Mouse (Mus musculus) urinary bladder, postnatal 25 days (tissue): ENCODE results near the gene Tollip.
"Not testable (repeated sequence)": the region's sequence is repeated elsewhere in the genome, so short reads cannot be mapped to it uniquely, and the experiment has no call there.

ENCODE experiments used
- DNase-seq: peaks from one replicate; pipeline ENCODE4 v3.0.0; 2022; ENCODE audit warnings: low spot score

Gene Tollip

DNA sequence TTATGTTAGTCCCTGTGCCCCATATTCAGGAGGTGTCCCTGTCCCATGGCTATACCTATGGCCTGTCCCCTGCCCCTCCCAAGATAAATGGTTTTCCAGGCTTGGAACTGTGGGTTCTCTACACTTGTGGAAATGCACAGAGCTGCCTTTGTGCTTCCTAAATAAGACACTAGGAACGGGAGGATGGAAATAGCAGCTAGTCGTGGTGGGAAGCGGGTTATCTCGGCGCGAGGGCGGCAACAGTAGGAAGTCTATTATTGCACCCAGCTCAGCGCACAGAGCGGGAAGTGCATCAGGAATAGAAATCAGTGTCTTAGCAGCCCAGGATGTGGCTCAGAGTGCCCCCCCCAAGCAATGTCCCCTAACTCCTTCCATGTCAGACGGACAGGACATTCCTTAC is 10.3 kb upstream of the Tollip start:
- DNase-seq = no peak

DNA sequence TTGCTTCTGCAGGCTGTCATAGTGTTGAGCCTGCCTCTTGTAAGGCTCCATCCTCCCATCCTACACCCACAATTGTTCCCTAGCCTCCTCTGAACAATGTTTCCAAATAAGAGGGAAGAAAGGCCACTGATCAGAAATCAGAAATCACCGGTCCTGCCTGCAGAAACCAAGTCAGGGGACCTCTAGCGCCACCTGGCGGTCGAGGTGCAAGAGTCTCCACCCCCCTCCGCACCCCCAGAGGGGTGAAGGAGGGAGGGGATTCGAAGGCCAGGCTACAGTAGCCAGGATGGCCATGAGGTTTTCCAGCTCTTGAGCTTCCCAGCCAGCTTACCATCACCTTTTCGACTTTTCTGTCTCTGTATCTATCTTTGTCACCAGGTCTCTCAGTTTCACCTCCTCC is 6.6 kb upstream of the Tollip start:
- peak; percentile 72 for DNase-seq

DNA sequence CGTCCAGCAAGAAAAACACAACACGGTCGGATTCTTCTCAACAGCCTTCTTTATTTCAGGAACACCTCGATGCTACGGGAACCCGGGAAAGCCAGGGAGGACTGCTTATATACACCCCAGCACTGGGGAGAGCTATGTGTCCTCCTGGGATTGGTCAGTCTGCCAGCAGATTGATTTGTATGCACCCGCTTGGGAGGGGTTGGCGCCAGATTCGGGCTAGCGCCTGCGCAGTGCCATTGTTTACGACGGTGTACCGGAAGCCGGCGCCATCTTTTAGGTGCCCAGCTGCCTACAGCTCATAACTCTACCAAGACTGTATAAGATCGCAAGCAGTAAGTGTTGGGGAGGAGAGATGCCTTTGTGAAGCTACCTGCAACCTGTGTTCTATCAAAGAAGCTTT is 5.8 kb upstream of the Tollip start:
- not testable (repeated sequence) for DNase-seq

DNA sequence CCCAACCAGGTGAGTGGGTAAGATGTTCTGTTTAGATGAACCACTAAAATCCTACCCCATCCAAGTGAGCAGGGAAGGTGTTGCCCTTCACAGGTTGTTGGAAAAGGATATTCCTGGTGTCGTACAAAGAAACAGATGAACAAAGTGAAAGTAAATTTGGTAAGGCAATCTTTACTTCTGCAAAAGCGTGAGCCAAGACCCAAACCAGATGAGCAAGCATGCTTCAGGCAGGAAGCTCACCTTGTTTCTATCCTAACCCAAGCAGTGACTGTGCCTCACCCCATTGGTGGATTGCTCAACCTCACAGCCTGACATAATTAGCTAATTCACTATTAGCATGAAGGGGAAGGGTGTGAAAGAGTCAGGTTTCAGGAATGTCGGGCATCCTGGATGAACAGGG is 7.0 kb downstream of the Tollip start:
- no peak for DNase-seq

DNA sequence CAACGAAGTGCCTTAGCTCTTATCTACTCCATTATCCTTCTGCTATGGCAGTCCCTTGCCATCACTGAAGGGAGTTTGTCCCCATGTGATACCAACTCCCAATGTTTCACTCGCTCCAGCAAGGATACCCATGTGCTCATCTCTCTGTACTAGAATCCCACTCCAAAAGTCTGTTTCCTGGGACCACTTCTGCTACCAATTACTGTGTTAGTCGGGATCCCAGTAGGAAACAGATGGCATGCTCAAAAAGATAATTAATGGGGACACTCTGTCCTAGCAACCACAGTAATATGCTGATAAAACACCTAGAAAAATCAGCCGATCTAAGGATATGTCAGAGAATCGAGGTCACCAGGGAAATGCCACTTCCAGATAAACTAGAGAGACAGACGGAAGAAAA is 9.7 kb downstream of the Tollip start:
- DNase-seq = no peak

DNA sequence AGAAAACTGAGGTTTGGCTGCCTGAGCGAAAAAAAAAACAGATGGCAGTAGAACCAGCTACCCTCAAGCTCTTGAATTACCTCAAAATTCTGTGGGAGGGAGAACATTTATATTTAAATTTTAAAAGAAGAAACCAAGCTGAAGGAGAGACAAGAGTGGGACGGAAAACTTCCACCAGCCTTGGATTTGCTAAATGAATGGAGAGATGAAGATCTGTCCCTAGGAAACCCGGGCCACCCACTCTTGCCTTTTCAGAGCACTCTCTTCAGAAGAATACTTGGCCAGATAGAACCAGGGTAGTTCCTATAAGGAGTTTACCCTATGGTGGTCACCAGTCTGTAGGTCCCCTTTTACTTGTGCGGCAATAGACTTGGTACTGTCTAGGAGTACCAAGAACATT is 15.5 kb downstream of the Tollip start:
- DNase-seq = no peak

DNA sequence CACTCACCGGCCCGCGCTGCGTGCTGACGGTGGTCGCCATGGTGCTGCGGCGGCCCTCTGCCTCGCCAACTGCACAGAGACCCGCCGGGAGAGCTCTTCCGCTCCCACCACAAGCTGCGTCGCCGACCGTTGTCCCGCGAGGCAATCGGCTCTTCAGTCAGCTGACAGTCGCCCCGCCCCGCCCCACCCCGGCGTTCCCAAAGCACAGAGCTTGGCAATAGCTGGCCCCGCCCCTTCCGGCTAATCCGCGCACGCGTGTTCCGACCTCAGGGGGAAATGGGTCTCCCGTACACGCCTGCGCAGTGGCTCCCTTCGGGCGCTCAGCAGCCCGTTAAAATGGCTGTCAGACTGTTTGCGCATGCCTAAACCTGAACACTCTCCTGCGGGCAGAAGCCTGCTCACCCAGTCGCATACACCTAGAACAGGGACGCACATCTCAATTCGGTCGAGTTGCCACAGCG is 16.0 kb downstream of the Tollip start:
- DNase-seq = peak; percentile 100

DNA sequence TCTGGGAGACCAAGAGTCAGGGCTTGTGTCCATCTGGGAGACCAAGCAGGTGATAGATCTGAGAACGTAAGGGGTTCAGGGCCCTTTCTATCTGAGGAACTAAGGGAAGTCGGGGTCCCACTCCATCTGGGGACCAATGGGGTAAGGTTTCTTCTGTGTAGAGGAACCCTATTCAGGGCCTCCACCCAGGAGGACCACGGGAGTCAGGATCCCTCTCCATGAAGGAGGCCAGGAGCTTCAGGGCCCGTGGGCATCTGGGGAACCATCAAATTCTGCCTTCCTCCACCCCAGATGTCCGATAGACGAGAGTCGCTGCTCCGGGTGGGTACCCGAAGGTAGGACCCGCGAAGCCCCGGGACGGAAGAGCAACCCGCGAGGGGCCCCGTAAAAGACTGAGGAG is 16.5 kb downstream of the Tollip start:
- peak; percentile 11 for DNase-seq

DNA sequence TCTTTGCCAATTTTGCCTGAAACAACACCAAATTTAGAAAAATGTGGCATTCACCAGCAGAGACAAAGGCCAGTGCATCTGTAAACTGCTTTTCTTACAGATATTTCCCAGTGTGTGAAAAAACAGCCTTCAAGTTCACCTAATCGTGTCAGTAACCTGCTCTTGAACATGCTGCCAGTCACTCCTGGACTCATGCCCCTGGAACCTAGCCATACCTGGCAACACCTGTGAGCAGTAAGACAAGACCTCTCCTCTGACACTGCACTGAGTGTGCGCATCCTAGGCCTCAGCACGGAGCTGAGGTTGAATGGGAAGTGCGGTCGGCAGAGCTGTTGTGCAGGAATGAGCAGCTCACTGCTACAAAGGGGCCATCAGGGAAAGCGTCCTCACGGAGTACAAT is 26.2 kb downstream of the Tollip start:
- no peak for DNase-seq

DNA sequence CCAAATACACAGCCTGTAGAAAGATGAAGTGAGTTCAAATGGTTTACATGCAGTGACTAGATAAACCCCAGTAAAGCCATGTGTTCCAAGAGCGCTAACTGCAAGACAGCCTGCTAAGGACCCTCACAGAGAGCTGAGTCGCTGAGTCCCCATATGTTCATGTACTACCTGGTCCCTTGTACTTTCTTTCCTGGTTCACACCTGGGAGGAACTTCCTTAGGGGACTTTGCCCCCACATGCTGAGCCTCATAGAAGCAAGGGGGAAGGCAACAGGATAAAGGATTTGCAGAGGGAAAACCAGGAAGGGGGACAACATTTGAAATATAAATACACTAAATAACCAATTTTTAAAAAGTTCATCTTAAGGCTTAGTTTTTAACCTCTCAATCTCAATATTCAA is 39.5 kb downstream of the Tollip start:
- no peak for DNase-seq

DNA sequence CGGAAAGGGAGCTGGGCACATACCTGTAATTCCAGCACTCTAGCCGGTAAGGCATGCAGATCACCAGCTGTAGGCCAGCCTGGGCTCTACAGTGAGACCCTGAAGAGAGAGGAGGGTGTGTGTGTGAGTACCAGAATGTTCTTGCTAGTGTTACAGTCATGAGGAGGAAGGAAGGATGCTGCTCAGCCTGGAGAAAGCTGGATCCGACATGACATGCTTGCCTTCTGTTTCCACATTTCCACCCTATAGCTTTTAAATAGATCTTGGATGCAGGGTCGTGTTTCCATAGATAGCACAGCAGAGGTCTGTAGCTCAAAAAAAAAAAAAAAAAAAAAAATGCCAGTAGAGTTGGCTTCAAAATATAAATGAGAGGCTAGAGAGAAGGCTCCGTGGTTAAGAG is 43.4 kb downstream of the Tollip start:
- no peak for DNase-seq

DNA sequence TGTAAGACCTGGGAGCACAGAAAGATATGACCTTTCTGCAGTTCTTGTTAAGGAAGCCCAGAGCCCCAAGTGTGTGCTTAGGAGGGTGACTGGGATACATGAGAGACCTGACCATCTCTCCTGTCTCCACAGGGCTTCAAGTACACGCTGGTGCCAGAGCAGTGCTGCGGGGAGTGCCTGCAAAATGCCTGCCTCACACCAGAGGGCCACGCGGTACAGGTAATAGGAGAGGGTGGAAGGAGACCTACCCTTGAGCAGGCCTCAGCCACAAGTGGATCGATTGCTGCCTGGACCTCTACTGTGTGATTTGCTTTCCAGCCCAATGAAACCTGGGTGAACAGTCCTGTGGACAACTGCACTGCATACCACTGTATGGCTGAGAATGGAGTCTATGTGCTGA is 47.8 kb downstream of the Tollip start:
- no peak for DNase-seq

DNA sequence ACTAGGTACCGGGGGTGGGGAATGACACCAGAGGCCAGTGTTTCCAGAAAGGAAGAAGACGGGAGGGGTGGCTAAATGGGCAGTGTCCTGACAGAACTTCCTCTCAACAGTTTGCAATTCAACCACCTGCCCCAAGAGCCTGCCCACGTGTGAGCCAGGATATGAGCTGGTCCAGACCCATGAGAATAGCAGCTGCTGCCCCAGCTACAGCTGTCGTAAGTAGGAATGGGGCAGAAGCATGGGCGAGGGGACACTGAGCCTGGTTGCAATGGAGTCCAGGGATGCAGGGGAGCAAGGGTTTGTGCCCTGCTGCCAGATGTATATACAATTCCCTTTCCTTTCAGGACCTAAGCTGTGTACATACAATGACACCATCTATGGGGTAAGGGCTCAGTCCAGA is 48.7 kb downstream of the Tollip start:
- DNase-seq = no peak

DNA sequence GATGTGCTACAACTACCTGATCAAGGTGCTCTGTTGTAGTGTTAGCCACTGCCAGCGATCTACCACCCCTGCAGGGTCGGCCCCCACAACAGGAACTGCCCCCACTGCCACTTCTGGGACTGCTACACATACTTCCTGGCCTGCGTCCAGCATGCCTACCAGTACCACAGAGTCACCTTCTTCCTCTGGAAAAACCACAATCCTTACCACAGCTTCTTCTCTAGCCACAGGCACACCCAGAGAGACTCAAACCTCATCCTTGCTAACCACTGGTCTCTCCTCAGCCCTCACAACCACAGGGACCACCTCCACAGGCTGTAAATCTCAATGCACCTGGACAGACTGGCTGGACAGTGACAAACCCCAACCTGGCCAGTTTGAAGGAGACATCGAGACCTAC is 57.3 kb downstream of the Tollip start:
- no peak for DNase-seq

DNA sequence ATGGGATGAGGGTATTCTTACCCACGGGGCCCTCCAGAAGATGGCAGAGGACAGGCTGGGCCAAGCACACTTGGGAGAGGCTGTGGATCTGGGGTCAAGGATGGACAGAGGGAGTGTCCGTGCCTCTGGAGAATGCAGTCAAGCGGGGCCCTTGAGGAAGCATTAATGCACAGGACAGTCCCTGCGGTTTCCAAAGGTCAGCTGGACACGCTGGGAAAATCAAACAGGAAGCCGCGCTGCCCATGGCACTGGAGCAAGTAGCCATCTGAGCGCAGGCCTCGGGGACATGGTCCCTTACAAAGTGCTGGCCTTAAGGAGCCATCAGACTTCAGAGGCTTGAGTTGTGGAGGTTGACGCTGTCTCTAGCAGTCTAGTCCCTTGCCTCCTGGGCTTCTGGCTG is 78.0 kb downstream of the Tollip start:
- no peak for DNase-seq

DNA sequence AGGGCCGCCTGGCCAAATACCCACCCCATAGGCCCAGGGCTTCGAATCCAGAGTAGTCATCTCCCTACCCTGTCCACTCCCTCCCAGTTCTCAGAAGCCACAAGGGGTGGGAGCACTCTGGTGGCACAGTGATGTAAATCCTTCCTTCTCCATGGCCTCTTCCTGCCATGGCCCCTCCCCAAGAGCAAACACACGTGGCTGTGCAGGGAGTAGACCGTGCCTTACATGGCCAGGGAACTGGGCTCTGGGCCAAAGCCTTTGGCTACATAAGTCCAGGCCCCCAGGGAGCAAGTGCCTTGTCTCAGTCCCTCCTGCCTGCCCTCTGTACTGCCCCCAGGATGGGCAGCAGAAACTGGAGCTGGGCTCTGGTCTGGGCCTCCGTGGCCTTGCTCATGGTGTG is 79.5 kb downstream of the Tollip start, which contains the start of gene Muc5b:
Muc5b (plus strand) TSS at position 292 of the 400 bp plus-strand sequence.
- DNase-seq = no peak

DNA sequence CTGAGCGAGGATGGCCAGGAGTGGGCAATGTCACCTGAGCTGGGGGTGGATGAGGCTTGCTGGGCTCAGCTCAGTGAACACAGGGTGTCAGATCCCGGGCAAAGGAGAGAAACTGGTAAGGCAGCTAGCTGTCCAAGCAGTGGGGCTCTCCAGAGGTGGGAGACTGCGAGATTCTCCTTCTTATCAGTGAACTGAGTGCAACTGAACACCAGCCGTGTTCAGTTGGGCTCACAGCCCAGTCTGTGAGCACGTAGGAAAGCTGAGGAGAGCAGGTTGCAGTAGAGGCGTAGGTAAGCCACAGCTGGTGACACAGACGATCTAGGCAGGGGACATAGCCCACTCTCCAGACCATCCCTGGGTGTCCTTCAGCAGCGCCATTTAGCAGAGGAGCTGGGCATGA is 81.9 kb downstream of the Tollip start:
- DNase-seq = no peak

DNA sequence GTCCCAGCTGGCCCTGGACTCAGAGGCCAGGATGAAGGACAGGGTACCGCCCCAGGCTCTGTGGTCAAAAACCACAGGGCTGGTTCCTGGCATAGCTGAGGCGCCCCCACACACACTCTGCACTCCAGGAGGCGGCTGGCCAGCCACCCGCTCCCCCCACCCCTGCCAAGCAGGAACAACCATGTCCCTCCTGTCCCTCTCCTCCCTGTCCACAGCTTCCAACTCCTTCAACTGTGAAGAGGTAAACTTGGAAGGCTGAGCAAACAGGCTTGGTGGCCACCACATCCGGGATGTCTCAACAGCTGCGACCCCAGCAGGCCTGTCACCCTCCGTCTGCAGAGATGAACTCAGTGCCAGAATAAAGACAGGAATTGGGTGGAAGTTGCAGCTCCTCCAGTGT is 82.4 kb downstream of the Tollip start:
- no peak for DNase-seq
